ENCODE assay signal across 8 mouse cellular contexts in genomic region chr11:60114296-60115023, GRCm38 (mm10). TPM values are rescaled to one million over a fixed set of nuclear protein-coding genes. Genes with fewer than 3 reads are reported as not detected.
DNase-seq lines count a peak whose midpoint lies in the region; ATAC-seq and TF ChIP-seq lines count a peak whose summit lies in the region.

No protein-coding gene starts in this region.

- peak; percentile 62 for ATAC-seq in hindbrain, embryonic 12.5 days (ENCODE audit: low FRiP score)
- ATAC-seq in limb, embryonic 13.5 days (ENCODE audit: low FRiP score, low read depth), result no peak; the same call in 1 of the 2 replicates
- ATAC-seq in midbrain, embryonic 12.5 days (ENCODE audit: low FRiP score, low read depth), result peak; percentile 45

- peaks cover 5% of the 10 kb centered on the region for H3K4me1 ChIP-seq in ES-Bruce4 (ENCODE audit: control insufficient read depth, insufficient read depth, low read length)
- H3K4me1 ChIP-seq in forebrain, embryonic 10.5 days, result peaks cover 74% of the 10 kb centered on the region
- peaks cover 58% of the 10 kb centered on the region for H3K4me1 ChIP-seq in hindbrain, embryonic 12.5 days
- H3K4me1 ChIP-seq in limb, embryonic 13.5 days, result peaks cover 63% of the 10 kb centered on the region
- H3K4me1 ChIP-seq in midbrain, embryonic 12.5 days, result peaks cover 52% of the 10 kb centered on the region

- H3K27me3 ChIP-seq in ES-Bruce4 (ENCODE audit: control insufficient read depth, insufficient read depth, low read length, poor library complexity, severe bottlenecking), result no peaks in the 10 kb centered on the region
- H3K27me3 ChIP-seq in forebrain, embryonic 10.5 days (ENCODE audit: poor library complexity, severe bottlenecking), result no peaks in the 10 kb centered on the region
- no peaks in the 10 kb centered on the region for H3K27me3 ChIP-seq in hindbrain, embryonic 12.5 days
- no peaks in the 10 kb centered on the region for H3K27me3 ChIP-seq in limb, embryonic 13.5 days
- no peaks in the 10 kb centered on the region for H3K27me3 ChIP-seq in midbrain, embryonic 12.5 days

- under 1% methylated on average over 21 of the region's 21 CpGs for WGBS in forebrain, embryonic 10.5 days
- under 1% methylated on average over 21 of the region's 21 CpGs for WGBS in hindbrain, embryonic 12.5 days
- WGBS in limb, embryonic 13.5 days, result 1% methylated on average over 21 of the region's 21 CpGs
- WGBS in midbrain, embryonic 12.5 days, result 1% methylated on average over 21 of the region's 21 CpGs

- no peak for TF ChIP-seq CTCF in ES-Bruce4 (IDR thresholded peaks at IDR 0.05; ENCODE audit: low read depth, low read length)

- H3K4me2 ChIP-seq in hindbrain, embryonic 12.5 days (replicated peaks), result peak overlapping the region; percentile 55
- H3K4me2 ChIP-seq in limb, embryonic 13.5 days (replicated peaks), result peak overlapping the region; percentile 90
- H3K4me2 ChIP-seq in midbrain, embryonic 12.5 days (replicated peaks), result peak overlapping the region; percentile 79

- no peaks in the 10 kb centered on the region for H3K9me3 ChIP-seq in ES-Bruce4 (replicated peaks; ENCODE audit: control insufficient read depth, insufficient read depth, low read length, poor library complexity, severe bottlenecking)
- no peaks in the 10 kb centered on the region for H3K9me3 ChIP-seq in forebrain, embryonic 10.5 days
- H3K9me3 ChIP-seq in hindbrain, embryonic 12.5 days (replicated peaks), result no peaks in the 10 kb centered on the region
- H3K9me3 ChIP-seq in limb, embryonic 13.5 days, result no peaks in the 10 kb centered on the region
- H3K9me3 ChIP-seq in midbrain, embryonic 12.5 days, result no peaks in the 10 kb centered on the region

- DNase-seq in adrenal gland, postnatal 10 days, result peak; percentile 44
- DNase-seq in forebrain, embryonic 10.5 days (ENCODE audit: extremely low spot score, low spot score), result peak; percentile 67
- peak; percentile 30 to 34 for DNase-seq in spleen, adult 18-20 months
- no peak for DNase-seq in gastrocnemius, adult 8-10 months (ENCODE audit: low spot score in 2 of 2)

- H3K36me3 ChIP-seq in ES-Bruce4 (ENCODE audit: control insufficient read depth, insufficient read depth, low read length, poor library complexity, severe bottlenecking), result no peaks in the 10 kb centered on the region
- peaks cover 2% of the 10 kb centered on the region; the same call in 1 of the 2 replicates for H3K36me3 ChIP-seq in forebrain, embryonic 10.5 days (replicated peaks)
- H3K36me3 ChIP-seq in hindbrain, embryonic 12.5 days, result no peaks in the 10 kb centered on the region
- 0 out of 2 replicates have a peak, but pooled peaks cover 4% of the 10 kb centered on the region for H3K36me3 ChIP-seq in limb, embryonic 13.5 days
- H3K36me3 ChIP-seq in midbrain, embryonic 12.5 days, result no peaks in the 10 kb centered on the region

- peak overlapping the region; percentile 74 for H3K9ac ChIP-seq in ES-Bruce4 (ENCODE audit: low read depth, poor library complexity, severe bottlenecking)
- peak overlapping the region; percentile 65 for H3K9ac ChIP-seq in hindbrain, embryonic 12.5 days
- peak overlapping the region; percentile 68 for H3K9ac ChIP-seq in limb, embryonic 13.5 days
- H3K9ac ChIP-seq in midbrain, embryonic 12.5 days (replicated peaks), result peak overlapping the region; percentile 69

- TF ChIP-seq POLR2A in ES-Bruce4 (IDR thresholded peaks at IDR 0.05; ENCODE audit: insufficient read depth, low read length), result peak; percentile 16

- no peak for TF ChIP-seq EP300 in ES-Bruce4 (IDR thresholded peaks at IDR 0.05; ENCODE audit: insufficient read depth, low read depth, low read length)

- peak overlapping the region; percentile 89 for H3K4me3 ChIP-seq in ES-Bruce4 (ENCODE audit: low read depth, low read length)
- peak overlapping the region; percentile 58 for H3K4me3 ChIP-seq in forebrain, embryonic 10.5 days
- peak overlapping the region; percentile 43 for H3K4me3 ChIP-seq in hindbrain, embryonic 12.5 days
- peak overlapping the region; percentile 52 for H3K4me3 ChIP-seq in limb, embryonic 13.5 days
- peak overlapping the region; percentile 49 for H3K4me3 ChIP-seq in midbrain, embryonic 12.5 days

- peak overlapping the region; percentile 88 for H3K27ac ChIP-seq in ES-Bruce4 (ENCODE audit: insufficient read depth, low read length)
- peak overlapping the region; percentile 91 for H3K27ac ChIP-seq in forebrain, embryonic 10.5 days
- H3K27ac ChIP-seq in hindbrain, embryonic 12.5 days, result peak overlapping the region; percentile 96
- peak overlapping the region; percentile 96 for H3K27ac ChIP-seq in limb, embryonic 13.5 days
- peak overlapping the region; percentile 93 for H3K27ac ChIP-seq in midbrain, embryonic 12.5 days (replicated peaks)

RNA-seq across cellular contexts. Expression of gene Rai1, which starts 9.6 kb away (rescaled TPM):
- 21.9 and 27.4 TPM in 2 replicates for polyA plus RNA-seq in ES-Bruce4 (2011; ENCODE audit: insufficient read depth, insufficient read length, low read depth, missing spikeins)
- 10 to 100 TPM; 34.8 to 53.0 TPM for total RNA-seq in adrenal gland, postnatal 10 days (2021)
- polyA plus RNA-seq in forebrain, embryonic 10.5 days (2016; fragmentation: Nextera tagmentation; extraction: Ambion mirVana), result 24.7 and 25.3 TPM in 2 replicates
- polyA plus RNA-seq in hindbrain, embryonic 12.5 days (2016; fragmentation: Nextera tagmentation; extraction: Ambion mirVana), result 40.2 and 43.0 TPM in 2 replicates
- 27.3 and 29.6 TPM in 2 replicates for polyA plus RNA-seq in limb, embryonic 13.5 days (2015; fragmentation: Nextera tagmentation; extraction: Ambion mirVana)
- polyA plus RNA-seq in midbrain, embryonic 12.5 days (2016; fragmentation: Nextera tagmentation; extraction: Ambion mirVana), result 28.3 and 36.2 TPM in 2 replicates
- total RNA-seq in gastrocnemius, adult 8-10 months (2022), result 10 to 100 TPM; 18.0 to 25.7 (median 21.4) TPM

Comparison
In these comparisons a context has a peak if more than half of its experiments do, and no peak if none do; other contexts are left out.
1. DNase-seq: peak in adrenal gland, postnatal 10 days (single experiment), forebrain, embryonic 10.5 days (single experiment) and spleen, adult 18-20 months (2 of 2); none in gastrocnemius, adult 8-10 months (0 of 2).
2. Peak in every context shown above with its lines, with median percentiles within 50 percentile points of each other: H3K27ac ChIP-seq, H3K4me3 ChIP-seq, H3K9ac ChIP-seq and H3K4me2 ChIP-seq.